Mouse (Mus musculus): ENCODE data around the gene Amer3.

DNA sequence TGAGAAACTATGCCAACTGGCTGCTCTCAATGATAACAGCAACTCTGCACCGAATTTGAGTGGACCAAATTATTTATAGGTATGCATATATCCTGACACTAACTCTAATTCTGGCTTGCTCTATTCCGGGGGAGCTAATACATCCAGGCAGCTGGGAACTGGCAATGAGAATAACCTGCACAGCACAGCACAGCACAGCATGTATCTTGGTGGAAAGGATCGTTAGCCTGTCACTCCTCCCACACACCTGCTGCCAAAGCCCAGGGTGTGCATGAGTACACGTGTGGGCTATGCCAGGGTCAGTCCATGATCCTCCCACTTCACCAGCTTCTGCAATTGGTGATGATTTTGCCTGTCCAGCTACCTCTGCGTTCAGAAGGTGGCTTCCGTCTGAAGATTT lies 8.0 kb upstream of the Amer3 start:
- TF ChIP-seq CTCF (IDR thresholded peaks at IDR 0.05 in 2 of 3, conservative IDR thresholded peaks at IDR 0.05 in 1 of 3; ENCODE audit: control insufficient read depth in 1 of 3, insufficient read depth in 1 of 3, low read depth in 2 of 3, low read length in 3 of 3, poor library complexity in 1 of 3, severe bottlenecking in 1 of 3) = no peak
- TF ChIP-seq CHD2 (IDR thresholded peaks at IDR 0.05; ENCODE audit: low read length) = no peak
- no peak for TF ChIP-seq MAFK (IDR thresholded peaks at IDR 0.05; ENCODE audit: borderline replicate concordance, low read depth, low read length)
- no peak for TF ChIP-seq EP300 (IDR thresholded peaks at IDR 0.05; ENCODE audit: low read depth in 1 of 2, low read length in 2 of 2)
- no peak for TF ChIP-seq POLR2A (IDR thresholded peaks at IDR 0.05; ENCODE audit: control insufficient read depth in 1 of 2, insufficient read depth in 1 of 2, low read depth in 1 of 2, low read length in 2 of 2, poor library complexity in 1 of 2)
- TF ChIP-seq MYC (IDR thresholded peaks at IDR 0.05; ENCODE audit: low read depth, low read length) = no peak
- no peak for TF ChIP-seq MAZ (IDR thresholded peaks at IDR 0.05; ENCODE audit: low read depth, low read length)
- TF ChIP-seq TAL1 (IDR thresholded peaks at IDR 0.05; ENCODE audit: low read length) = no peak
- TF ChIP-seq ELF1 (IDR thresholded peaks at IDR 0.05; ENCODE audit: low read depth, low read length) = no peak
- no peak for TF ChIP-seq JUND (IDR thresholded peaks at IDR 0.05; ENCODE audit: low read depth, low read length)
